Mouse (Mus musculus) gastrocnemius, postnatal 14 days (tissue): ENCODE data around the gene Hmcn2. TPM values are rescaled to one million over a fixed set of nuclear protein-coding genes. Genes with fewer than 3 reads are reported as not detected.
A peak's percentile ranks its signal among the peaks of the same experiment; 100 is the strongest.

Experiments
- DNase-seq: peaks from one replicate; pipeline ENCODE4 v3.0.0; 2021; ENCODE audit warnings: mixed read lengths
- intact Hi-C: fragments of 180-260 bp; cut with DNase I; formaldehyde crosslinking; loops from one replicate; pipeline ENCODE4 v1.15.1; 2025; ENCODE audit warnings: low total_unique reads
- total RNA-seq, 2 experiments: library from RNA; stranded (reverse); gene quantifications; 2 replicates each; pipeline ENCODE4 v1.2.3; 2021

The Hmcn2 gene
- total RNA-seq, 2 experiments from 2014 or later, result 44.0 to 45.2 TPM

DNA sequence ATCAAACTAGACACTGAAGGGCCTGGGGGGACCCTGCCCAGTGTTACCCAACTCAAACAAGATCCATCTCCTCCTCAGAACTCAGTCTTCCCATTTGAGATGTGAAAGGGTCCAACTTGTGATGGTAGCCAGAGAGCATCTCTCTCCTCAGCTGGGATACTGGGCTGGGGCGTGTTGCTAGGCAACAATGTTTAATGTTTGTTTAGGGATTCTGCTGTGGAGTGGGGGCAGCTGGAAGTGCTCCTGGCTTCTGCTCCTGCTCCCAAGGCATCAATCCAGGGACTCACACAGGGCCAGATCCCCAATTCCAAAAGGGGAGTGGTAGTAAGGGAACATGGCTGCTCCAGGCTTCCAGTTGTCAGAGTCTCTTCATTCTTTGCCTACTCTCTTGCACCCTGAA is 60.2 kb downstream of the Hmcn2 start:
- DNase-seq, result peak; percentile 58
- intact Hi-C loops, result no loop called here

DNA sequence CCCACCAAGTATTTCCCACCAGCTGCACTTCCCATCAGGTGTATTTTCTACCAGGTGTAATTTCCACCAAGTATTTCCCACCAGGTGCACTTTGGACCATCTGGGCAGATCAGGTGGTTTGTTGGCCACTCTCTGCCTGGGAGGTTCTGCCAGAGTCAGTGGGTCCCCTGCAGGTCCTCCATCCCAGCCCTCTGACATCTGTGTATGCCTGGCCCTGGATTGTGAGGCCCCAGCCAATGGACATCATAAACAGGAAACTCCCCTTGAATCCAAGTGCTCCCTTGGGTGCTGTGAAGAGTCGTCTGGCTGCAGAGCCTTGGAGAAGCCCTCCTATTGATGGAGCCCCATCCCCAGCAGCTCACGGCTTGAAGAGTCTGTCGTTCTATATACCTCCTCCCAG is 61.8 kb downstream of the Hmcn2 start:
- intact Hi-C loops, result loop anchor here (5.0 kb wide), 1 partner anchor 74 kb away; no protein-coding TSS in a partner anchor
- peak; percentile 55 for DNase-seq

DNA sequence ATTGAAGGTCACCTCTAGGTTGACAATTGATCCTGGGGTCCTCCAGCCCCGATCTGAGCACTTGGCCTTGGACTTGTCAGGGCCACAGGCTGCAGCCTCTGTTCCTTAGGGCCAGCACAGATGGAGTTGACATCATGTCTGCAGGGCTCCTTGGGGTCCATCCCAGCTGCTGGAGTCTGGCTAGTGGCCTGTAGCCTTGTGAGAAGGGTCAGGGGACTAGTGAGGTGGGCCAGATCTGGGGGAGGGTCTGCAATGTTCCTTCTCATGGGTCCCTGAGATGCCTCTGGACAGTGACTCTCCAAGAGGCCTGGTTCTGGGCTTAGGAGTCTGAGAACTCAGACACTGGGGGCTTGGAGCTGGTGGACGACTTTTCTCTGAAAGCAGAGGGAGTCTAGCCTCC is 63.3 kb downstream of the Hmcn2 start:
- intact Hi-C loops, result loop anchor here (5.0 kb wide), 1 partner anchor 75 kb away; no protein-coding TSS in a partner anchor
- peak; percentile 35 for DNase-seq

DNA sequence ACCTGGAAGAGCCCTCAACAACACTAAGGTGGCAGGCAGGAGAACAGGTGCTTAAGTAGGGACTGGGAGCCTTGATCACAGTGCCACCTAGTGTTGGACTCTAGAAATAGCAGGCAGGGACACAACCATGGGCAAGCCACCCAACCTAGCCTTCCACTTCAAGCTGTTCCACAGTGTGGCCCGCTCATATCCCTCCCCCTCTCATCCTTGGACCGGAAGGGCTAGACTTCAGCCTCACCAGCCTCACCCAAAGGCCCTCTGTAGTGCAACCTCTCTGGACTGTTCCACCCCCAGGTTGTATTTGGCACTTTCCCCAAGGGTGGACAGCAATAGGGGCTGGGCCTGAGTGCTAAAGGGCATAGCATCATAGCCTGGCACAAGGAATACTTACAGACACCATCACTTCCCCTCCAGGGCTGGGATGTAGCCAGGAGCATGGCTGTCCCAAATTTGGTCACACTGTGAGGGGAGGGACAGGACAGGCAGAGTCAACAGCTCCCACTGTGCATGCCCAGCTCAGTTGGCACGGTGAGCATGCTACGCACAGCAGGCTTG is 67.2 kb downstream of the Hmcn2 start:
- intact Hi-C loops, result loop anchor here (5.0 kb wide), 1 partner anchor 189 kb away; no protein-coding TSS in a partner anchor
- peak; percentile 44 for DNase-seq

DNA sequence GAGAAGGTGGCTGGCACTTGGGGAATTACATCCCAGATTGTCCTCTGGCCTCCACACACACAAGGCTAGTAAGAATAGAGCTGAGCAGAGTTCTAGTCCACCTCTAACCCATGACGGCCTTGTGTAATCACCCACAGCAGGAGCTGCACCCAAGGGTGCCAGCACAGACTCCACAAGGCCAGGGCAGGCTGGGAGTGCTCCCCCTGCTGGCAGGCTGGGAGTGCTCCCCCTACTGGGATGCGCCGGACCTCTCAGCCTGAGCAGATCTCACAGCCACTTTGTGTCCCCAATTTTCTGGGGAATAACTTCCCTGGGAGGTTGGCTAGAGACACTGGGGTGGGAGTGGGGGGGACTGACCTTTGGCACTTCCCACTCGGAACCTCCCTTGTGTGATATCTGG is 68.7 kb downstream of the Hmcn2 start:
- peak; percentile 59 for DNase-seq

DNA sequence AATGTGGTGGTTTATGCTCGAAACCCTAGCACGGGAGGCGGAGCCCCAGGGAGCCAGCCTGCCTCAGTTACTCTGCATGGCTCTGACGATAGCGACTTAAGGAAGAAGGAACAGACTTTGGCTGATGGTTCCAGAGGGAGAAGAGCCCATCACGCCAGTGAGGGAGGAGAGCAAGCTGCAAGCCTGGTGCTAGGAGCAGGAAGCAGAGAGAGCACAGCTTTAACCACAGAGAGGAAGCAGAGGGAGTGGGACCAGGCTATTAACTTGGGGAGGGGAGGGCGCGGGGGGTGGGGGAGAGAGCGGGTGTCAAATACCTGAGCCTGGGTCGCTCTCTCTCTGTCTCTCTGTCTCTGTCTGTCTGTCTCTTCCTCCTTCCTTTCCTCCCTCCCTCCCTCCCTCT is 102.8 kb downstream of the Hmcn2 start:
- intact Hi-C loops, result no loop called here

More for the DNA sequence above, 68.7 kb downstream of the Hmcn2 start:
- intact Hi-C loops, result loop anchor here (5.0 kb wide), 1 partner anchor 191 kb away; no protein-coding TSS in a partner anchor

DNA sequence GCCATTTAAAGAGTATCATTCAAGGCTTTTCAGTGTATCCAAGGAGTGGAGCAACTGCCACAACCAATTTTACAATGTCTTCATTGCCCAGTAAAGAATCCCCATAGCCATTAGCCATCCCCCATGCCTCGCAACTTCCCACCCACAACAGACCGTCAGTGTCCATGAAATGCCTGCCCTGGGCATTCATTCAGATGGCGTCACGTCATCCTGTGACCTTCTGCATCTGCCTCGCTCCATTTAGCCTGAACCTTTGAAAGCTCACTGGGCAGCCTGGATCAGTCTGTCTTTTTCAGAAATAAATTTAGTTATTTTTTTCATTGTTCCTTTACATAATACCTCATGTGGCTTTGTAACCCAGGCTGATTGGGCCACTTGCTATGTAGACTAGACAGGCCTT is 103.8 kb downstream of the Hmcn2 start:
- intact Hi-C loops, result no loop called here
- DNase-seq, result no peak

More for the DNA sequence above, 102.8 kb downstream of the Hmcn2 start:
- DNase-seq, result no peak

DNA sequence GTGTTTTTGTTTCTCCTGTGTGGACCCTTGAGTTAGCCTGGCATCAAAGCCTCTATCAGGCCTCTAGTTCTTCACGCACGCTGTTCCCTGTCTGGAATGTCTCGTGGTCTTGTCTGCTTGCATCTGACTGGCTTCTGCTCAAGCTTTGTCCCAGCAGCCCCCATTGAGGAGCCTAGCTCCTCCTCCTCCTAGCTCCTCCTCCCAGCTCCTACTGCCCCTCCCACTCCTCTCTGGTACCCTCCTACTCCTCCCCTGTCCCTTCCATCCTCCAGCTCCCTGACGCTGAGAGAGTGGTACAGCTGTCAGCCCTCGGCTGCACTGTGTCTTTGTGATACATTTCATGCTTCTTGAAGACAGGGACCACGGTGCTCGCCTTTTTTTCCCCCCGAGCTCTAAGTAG is 104.4 kb downstream of the Hmcn2 start:
- intact Hi-C loops, result no loop called here
- no peak for DNase-seq

DNA sequence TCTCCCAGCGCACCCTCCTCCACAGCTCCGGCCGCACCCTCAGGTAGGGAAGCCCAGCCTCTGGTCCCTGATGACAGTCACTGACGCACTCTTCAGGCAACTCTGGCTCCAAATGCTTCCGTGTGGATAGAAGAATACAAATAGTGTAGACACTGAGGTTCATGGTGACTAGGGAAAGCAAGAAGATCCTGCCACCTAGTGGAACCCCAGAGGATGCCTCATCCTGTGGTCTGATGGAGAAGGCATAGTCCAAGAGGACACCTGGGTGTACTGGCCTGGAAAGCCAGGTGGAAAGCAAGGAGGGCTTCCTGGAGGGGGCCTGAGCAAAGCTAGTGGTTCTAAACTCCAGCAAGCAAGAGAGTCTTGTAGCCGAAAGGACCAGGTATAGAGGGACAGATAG is 106.7 kb downstream of the Hmcn2 start:
- no peak for DNase-seq
- intact Hi-C loops, result no loop called here

DNA sequence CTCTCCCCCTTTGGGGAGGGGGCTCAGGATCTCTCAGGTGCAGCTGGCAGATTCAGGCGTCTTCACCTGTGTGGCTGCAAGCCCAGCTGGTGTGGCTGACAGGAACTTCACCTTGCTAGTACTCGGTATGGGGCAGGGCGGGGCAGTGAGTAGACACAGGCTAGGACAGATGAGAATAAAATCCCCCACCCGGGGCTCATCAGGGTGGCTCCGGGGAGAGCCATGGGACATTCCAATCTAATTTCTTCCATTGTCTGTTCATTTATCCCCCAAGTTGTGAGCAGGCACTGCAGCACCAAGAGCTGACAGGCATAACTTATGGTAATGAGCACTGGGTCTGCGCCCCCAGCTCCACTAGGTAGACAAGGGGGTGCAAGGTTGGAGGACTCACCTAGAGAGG is 108.4 kb downstream of the Hmcn2 start:
- no peak for DNase-seq
- intact Hi-C loops, result no loop called here

DNA sequence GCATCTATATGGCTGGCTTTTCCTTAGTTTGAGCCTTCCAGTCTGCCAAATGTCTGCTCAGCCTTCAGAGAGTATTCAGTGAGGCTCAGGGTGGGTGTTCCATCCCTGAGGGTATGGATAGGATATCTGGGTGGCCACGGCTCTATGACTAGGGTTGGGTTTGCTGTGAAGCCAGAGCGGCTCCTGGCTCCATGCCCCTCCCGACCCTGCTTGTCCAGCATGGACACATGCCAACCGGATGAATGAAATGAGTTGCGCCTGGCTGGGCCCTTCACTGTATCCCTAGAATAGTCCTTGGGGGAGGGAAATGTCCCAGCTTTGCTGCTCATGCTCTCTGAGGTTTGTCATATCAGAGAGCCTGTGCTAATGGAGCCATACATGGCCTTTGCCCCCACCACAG is 117.3 kb downstream of the Hmcn2 start:
- DNase-seq, result no peak

DNA sequence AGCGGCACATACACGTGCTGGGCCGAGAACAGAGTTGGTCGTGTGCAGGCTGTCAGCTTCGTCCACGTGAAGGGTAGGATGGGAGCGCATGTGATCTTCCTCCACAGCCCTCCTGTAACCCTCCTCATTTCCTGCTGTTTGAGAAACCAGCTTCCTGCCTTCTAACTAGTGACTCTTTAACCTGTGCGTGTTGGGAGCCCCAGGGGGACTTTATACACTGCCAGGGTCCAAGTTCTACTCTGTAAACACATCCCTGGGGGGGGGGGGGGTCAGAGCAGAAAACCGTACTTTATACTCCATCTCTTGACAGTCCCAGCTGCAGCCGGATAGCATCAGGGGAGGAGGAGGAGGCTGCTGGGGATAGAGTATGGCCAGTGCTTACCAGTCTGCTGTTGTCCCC is 120.5 kb downstream of the Hmcn2 start:
- no peak for DNase-seq
- intact Hi-C loops, result loop anchor here (2.0 kb wide), 1 partner anchor 38 kb away; no protein-coding TSS in a partner anchor

More for the DNA sequence above, 117.3 kb downstream of the Hmcn2 start:
- intact Hi-C loops, result no loop called here

DNA sequence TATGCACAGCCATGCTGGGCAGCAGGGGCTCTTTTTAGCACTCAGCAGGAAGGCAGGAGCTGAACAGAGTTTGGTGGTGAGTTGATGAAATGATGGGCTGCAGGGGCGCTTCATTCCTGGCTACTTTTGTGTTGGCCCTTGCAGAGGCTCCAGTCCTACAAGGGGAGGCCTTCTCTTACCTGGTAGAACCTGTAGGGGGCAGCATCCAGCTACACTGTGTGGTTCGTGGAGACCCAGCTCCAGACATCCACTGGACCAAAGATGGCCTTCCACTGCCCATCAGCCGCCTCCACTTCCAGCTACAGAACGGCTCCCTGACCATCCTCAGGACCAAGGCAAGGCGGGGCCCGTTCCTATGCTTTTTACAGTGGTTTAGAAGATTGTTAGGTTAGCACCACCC is 121.4 kb downstream of the Hmcn2 start:
- peak; percentile 44 for DNase-seq
- intact Hi-C loops, result loop anchor here (2.0 kb wide), 1 partner anchor 37 kb away; no protein-coding TSS in a partner anchor

DNA sequence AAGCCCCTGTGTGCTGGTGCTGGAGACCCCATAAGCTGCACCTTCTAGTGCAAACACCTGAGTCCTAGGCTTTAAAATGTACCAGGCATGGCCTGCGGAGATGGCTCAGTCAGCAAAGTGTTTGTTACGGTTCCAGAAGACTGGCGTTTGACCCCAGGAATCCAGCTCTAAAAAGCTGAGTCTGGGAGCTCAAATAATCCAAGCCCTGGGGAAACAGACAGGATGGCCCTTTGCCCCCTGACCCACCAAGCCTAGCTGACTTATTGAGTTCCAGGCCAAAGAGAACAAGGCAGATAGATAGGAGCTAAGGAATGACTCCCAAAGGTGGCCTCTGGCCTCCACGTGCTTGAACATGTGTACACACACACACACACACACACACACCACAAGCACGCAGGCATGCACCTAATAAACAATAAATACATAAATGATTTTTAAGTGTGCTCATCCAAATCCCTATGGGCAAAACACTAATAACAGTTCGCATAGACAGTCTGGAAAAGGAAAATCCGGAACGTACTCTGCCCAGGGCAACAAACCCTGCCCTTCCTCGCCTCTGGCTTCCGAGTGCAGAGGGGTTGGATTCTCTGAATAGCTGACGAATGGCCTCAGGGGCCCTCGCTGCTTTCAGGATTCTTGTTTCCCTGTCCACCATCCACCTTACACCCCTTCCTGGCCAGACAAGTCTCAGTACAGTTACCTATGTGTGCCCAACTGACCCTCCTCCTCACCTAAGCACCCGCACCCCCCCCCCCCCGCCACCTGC is 123.4 kb downstream of the Hmcn2 start:
- intact Hi-C loops, result no loop called here
- no peak for DNase-seq

DNA sequence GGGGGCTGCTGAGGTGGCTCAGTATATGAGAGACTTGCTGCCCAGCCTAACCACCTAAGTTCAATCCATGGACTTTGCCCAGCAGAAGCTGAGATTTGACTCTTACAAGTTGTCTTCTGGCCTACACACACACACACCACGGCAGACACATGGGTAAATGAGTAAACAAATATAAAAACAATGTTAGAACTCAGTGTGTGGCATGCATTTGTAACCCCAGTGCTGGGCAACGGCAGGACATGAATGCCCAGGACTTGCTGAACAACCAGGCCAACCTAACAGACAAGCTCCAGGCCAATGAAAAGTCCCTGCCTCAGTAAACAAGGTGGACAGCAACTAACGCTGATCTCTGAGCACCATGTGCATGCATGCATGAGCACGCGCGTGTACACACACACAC is 125.4 kb downstream of the Hmcn2 start:
- intact Hi-C loops, result no loop called here
- DNase-seq, result no peak

DNA sequence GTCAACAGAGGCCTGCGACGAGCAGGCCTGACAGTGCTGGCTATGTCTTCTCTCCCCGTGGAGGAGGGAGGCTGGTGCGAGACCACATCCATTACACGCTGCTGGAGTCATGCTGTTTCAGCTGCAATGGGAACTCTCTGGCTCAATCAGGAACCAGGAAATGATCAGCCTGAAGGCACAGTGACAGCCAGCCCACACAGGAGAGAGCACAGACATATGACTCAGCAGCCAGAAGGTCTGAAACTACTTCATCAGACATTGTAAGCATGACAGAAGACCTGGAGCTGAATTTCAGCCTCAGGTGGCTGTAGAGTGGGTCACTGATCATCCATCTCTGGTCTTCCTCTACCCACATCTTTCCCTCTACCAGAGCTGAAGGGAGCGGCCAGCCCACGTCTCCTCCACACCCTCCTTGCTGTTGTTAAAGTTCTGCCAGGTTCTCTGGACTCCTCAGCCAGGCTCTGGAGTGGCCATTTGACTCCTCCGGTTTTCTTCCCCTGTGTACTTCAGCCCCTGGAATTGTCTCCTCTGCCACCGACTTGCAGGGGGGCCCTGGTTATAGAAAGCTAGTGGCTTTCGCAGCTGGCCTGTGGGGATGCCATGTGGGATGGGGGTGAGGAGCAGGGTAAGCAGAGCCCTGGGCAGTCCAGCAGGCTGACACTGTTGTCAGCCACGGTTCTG is 128.4 kb downstream of the Hmcn2 start:
- DNase-seq, result no peak
- intact Hi-C loops, result no loop called here

DNA sequence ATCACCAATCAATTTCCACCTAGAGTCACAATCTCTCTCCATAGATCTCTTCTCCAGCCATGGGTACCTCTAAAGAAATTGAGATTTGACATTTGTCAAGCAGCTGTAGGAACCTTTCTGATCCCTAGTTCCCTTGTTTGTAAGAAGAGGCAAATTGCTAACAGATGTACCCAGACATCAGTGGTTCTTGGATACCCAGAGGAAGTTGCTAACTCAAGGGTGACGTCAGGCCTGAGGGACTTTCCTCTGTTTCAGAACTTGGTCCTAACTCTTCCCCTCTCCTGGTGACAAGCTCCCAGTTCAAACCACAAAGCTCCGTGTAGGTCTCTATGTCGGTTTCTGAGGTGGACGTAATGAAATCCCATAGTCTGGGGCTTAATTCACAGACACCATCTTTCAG is 131.8 kb downstream of the Hmcn2 start:
- intact Hi-C loops, result no loop called here
- no peak for DNase-seq

DNA sequence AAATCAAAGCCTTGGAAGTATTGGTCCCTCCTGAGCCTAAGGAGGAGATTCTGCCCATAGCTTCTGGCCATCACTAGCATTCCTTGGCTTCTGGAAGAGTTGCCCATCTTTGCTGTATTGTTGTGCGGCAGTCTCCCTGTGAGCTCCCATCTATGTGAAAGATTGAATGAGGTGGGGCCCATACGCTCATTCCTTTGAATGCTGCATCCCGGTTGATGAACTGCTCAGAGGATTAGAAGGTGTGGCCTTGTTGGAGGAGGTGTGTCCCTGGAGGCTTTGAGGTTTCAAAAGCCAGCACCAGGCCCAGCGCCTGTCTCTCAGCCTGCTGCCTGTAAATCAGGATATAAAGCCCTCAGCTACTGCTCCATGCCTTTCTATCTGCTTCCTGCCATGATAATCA is 132.2 kb downstream of the Hmcn2 start:
- DNase-seq, result no peak
- intact Hi-C loops, result no loop called here

DNA sequence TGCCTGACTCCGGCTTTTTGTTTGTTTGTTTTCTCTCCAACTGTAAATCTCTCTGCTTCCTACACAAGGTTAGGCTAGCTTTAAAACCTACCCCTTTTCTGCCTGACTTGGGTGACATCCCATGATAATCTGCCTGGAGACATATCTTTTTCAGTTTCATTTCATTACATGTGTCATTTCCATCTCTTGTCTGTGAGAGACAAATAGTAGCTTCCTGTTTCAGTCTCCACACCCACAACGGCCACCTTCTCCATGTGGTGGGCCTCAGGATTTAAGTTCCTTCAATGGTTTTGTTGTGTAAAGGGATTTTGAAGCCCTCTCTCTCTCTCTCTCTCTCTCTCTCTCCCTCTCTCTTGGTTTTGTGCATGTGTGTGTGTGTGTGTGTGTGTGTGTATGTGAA is 133.3 kb downstream of the Hmcn2 start:
- intact Hi-C loops, result no loop called here
- DNase-seq, result no peak

DNA sequence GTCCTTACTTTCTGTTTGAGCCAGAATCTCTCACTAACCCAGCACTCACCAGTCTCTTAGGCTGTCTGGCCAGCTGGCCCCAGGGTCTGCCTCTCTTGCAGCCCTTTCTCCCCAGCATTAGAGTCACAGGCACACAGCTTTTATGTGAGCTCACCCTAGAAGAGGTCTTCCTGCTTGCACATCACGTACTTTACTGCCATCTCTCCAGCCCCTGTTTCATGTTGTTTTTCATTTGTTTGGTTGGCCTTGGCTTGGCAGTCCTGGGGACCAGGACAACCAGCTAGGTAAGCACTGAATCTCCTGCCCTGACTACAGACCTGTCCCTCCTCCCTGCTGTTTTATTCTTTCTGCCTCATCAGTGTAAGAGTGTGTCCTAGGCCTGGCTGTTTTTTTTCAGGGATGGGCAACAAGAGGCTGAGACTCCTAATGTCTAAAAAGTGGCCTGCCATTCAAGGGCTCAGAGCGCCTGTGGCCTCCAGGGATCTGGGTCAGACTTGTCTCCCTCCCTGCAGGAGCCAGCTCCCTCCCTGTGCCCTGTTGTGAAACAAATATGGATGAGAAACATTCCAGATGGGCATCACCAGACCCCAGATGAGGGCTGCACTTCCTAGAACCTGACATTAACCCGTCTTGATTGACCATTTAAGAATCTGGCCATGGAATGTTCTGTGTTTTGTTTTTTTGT is 134.7 kb downstream of the Hmcn2 start:
- intact Hi-C loops, result no loop called here
- DNase-seq, result no peak
